In the genomic region with DNA sequence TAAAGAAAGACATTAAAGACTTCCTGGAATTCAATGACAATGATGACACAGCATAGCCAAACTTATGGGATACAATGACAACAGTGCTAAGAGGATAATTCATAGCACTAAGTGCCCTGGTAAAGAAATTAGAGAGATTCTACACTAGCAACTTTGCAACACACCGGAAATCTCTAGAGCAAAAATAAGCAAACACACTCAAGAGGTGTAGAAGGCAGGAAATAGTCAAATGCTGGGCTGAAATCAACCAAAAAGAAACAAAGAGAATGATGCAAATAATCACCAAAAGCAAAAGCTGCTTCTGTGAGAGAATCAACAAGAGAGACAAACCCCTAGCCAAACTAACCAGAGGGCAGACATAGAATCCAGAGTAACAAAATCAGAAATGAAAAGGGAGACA, we compare ENCODE assay signal across 25 mouse cellular contexts.
"Had no signal": no experiment of that assay in that cellular context is flagged by ENCODE, and none has a peak within 500 bp of the region (broad histone marks: within the 10 kb centered on the region; RNA-seq: fewer than 3 reads in every experiment).

No protein-coding gene starts in this region.

- H3K4me1 ChIP-seq: heart, embryonic 13.5 days; heart, embryonic 15.5 days; hindbrain, embryonic 13.5 days; hindbrain, embryonic 15.5 days; kidney, embryonic 15.5 days; limb, embryonic 10.5 days; limb, embryonic 12.5 days; liver, embryonic 13.5 days had no signal

- H3K27me3 ChIP-seq: heart, embryonic 13.5 days; heart, embryonic 15.5 days; hindbrain, embryonic 13.5 days; hindbrain, embryonic 15.5 days; kidney, embryonic 15.5 days; limb, embryonic 12.5 days; liver, embryonic 13.5 days had no signal

- H3K4me3 ChIP-seq: heart, adult 2 months; heart, embryonic 13.5 days; heart, embryonic 15.5 days; hindbrain, embryonic 13.5 days; hindbrain, embryonic 15.5 days; kidney, embryonic 15.5 days; limb, embryonic 10.5 days; limb, embryonic 12.5 days; liver, embryonic 13.5 days had no signal

- ATAC-seq: hindbrain, postnatal 0 days; intestine, embryonic 16.5 days had no signal

- H3K9me3 ChIP-seq: heart, embryonic 13.5 days; heart, embryonic 15.5 days; hindbrain, embryonic 13.5 days; hindbrain, embryonic 15.5 days; kidney, embryonic 15.5 days; limb, embryonic 10.5 days; limb, embryonic 12.5 days; liver, embryonic 13.5 days had no signal

- H3K36me3 ChIP-seq: heart, embryonic 15.5 days; hindbrain, embryonic 15.5 days; liver, embryonic 13.5 days had no signal

- DNase-seq: gastrocnemius, postnatal 14 days; gastrocnemius, postnatal 36 days; heart, adult 11 months; heart, adult 2 months; heart, postnatal 14 days; heart, postnatal 36 days; kidney, adult 11 months; kidney, adult 2 months; kidney, adult 9 months; kidney, postnatal 14 days; kidney, postnatal 36 days; layer of hippocampus, adult 9-11 months; layer of hippocampus, postnatal 36 days; liver; liver, embryonic 13.5 days had no signal

- H3K27ac ChIP-seq: heart, adult 2 months; heart, embryonic 13.5 days; heart, embryonic 15.5 days; hindbrain, embryonic 13.5 days; hindbrain, embryonic 15.5 days; hindbrain, postnatal 0 days; kidney, embryonic 15.5 days; kidney, postnatal 0 days; limb, embryonic 10.5 days; limb, embryonic 12.5 days; liver, embryonic 13.5 days had no signal
